Mouse (Mus musculus): ENCODE measurements around the gene Pou2f1. TPM values are rescaled to one million over a fixed set of nuclear protein-coding genes. Genes with fewer than 3 reads are reported as not detected.

Gene Pou2f1
- polyA plus RNA-seq, 1 experiment from 2014 or later, result 15.5 TPM

Other genes starting within 250 kb of the Pou2f1 start
- 237 and 244 TPM in 2 replicates for gene Creg1, start 238.9 kb downstream of the Pou2f1 start, polyA plus RNA-seq (2014; fragmentation: Nextera tagmentation; extraction: Ambion mirVana)
- gene Cd247, start 214.0 kb downstream of the Pou2f1 start, polyA plus RNA-seq (2014; fragmentation: Nextera tagmentation; extraction: Ambion mirVana), result 0.77 TPM in 1 of 2 replicates, not detected in the other
- 0.84 and 1.0 TPM in 2 replicates for gene Dusp27, start 125.2 kb upstream of the Pou2f1 start, polyA plus RNA-seq (2014; fragmentation: Nextera tagmentation; extraction: Ambion mirVana)
- gene Gpa33, start 127.6 kb upstream of the Pou2f1 start, polyA plus RNA-seq (2014; fragmentation: Nextera tagmentation; extraction: Ambion mirVana), result not detected in 2 replicates
- not detected in 2 replicates for gene Mael, start 236.1 kb upstream of the Pou2f1 start, polyA plus RNA-seq (2014; fragmentation: Nextera tagmentation; extraction: Ambion mirVana)

Data from liver, embryonic 11.5 days (tissue).